Mouse (Mus musculus): ENCODE results near the gene Cacna1g.

- no peak for TF ChIP-seq CTCF (IDR thresholded peaks at IDR 0.05; ENCODE audit: borderline replicate concordance, insufficient read depth, low read length)
- no peak for TF ChIP-seq POLR2A (IDR thresholded peaks at IDR 0.05; ENCODE audit: low read depth, low read length)
These were observed 529 bp upstream of the Cacna1g start for GRCm38 (mm10) chr11:94474544-94474910.

Data from embryonic fibroblast, embryonic 13.5 days (primary cell).